Mouse (Mus musculus): ENCODE results near the gene Prkcd. TPM values are rescaled to one million over a fixed set of nuclear protein-coding genes. Genes with fewer than 3 reads are reported as not detected.

Prkcd gene
- polyA plus RNA-seq, 1 experiment from 2014 or later = 20.8 TPM

DNA sequence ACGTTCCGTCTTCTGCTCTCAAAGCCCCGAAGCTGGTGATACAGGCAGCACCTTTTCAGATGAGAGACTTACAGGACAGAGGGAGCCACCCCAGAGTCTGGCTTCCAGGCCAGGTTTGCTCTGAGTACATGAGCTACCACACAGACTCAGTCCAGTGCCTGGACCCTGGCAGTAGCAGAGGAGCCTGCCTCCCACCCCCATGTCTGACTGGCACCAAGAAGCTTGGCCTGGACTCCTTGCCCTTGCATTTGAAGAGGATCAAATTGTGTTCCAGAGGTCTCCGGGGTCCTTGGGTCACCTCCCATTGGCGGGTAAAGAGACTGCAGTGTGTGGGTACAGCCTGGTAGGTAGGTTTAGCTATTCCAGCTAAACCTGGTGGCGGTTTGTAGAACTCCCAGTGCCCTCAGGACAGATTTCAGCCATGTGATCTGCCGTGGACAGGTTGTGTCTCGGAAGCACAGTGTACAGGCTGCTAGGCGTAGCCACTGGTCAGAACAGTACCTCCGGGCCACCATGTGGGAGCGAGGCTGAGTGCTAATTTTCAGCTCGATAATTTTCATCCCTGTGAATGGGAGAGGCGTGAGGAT lies 65.1 kb downstream of the Prkcd start:
- no peak for DNase-seq (ENCODE audit: low spot score)
- Histone ChIP-seq H3K27ac (replicated peaks) (no peak overlapping the region), H3K27me3 (ENCODE audit: low read depth, poor library complexity, severe bottlenecking) (no peaks in the 10 kb centered on the region), H3K4me3 (no peak overlapping the region), H3K4me1 (no peaks in the 10 kb centered on the region), H3K36me3 (peaks cover 98% of the 10 kb centered on the region), H3K9me3 (replicated peaks) (no peaks in the 10 kb centered on the region)
- 96% methylated on average over 13 of the region's 13 CpGs for WGBS

- Histone ChIP-seq H3K27me3 (ENCODE audit: low read depth, poor library complexity, severe bottlenecking) (no peaks in the 10 kb centered on the region), H3K4me1 (no peaks in the 10 kb centered on the region), H3K4me3 (no peak overlapping the region), H3K9me3 (replicated peaks) (no peaks in the 10 kb centered on the region), H3K27ac (replicated peaks) (no peak overlapping the region), H3K36me3 (peaks cover 98% of the 10 kb centered on the region)
- DNase-seq (ENCODE audit: low spot score) = no peak
- WGBS = 92% methylated on average over 17 of the region's 17 CpGs
Measured at GRCm38 (mm10) chr14:30559321-30559850, 66.6 kb downstream of the Prkcd start.

- peaks cover 97% of the 10 kb centered on the region for H3K36me3 ChIP-seq
- no peaks in the 10 kb centered on the region for H3K27me3 ChIP-seq (ENCODE audit: low read depth, poor library complexity, severe bottlenecking)
- H3K9me3 ChIP-seq (replicated peaks) = no peaks in the 10 kb centered on the region
Measured at GRCm38 (mm10) chr14:30557730-30558129, 68.3 kb downstream of the Prkcd start.

DNA sequence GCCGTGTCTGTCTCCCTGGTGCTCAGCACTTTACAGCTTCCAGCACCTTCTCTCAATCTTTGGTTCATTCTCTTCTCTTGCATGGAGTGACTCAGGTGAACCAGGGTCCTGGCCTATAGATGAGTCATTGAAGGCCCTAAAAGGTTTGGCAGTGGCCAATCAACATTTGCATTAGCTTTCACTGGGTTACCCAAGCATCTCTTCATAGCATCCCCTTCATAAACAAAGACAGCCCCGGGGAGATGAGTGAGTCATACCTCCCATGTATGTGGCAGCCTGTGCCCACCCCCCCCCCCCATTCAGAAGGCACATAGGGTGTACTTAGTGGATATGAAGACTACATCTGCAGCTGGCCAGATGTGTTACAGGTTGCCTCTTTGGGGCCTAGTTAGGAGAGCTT lies 69.4 kb downstream of the Prkcd start:
- WGBS = 90% methylated on average over 2 of the region's 2 CpGs
- Histone ChIP-seq H3K27ac (replicated peaks) (no peak overlapping the region), H3K4me3 (no peak overlapping the region), H3K9me3 (replicated peaks) (no peaks in the 10 kb centered on the region), H3K4me1 (peaks cover under 1% of the 10 kb centered on the region), H3K27me3 (ENCODE audit: low read depth, poor library complexity, severe bottlenecking) (no peaks in the 10 kb centered on the region), H3K36me3 (peaks cover 94% of the 10 kb centered on the region)
- no peak for DNase-seq (ENCODE audit: low spot score)

More at GRCm38 (mm10) chr14:30557730-30558129, 68.3 kb downstream of the Prkcd start:
- Histone ChIP-seq H3K27ac (replicated peaks) (no peak overlapping the region), H3K4me3 (no peak overlapping the region), H3K4me1 (no peaks in the 10 kb centered on the region)
- WGBS = 85% methylated on average over 9 of the region's 9 CpGs
- no peak for DNase-seq (ENCODE audit: low spot score)

DNA sequence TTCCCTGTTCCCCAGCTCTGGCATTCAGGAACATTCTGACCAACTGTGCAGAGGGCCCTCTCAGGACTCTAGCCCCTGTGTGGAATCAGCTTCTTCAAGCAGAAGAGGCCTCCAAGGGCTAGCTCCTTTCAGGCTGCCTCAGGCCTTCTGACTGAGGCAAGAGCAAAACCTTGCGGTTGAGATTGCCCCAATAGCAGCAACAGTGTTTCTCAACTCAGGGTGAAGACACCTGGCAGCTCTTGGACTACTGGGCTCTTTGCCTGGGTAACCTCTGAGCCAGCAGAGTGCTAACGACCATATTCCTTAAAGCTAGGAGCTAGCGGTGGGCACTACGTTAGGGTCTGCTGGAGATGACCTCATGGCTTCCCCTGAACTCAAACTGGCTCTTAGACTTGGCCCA lies 72.8 kb downstream of the Prkcd start:
- H3K27ac ChIP-seq (replicated peaks) = no peak overlapping the region
- H3K9me3 ChIP-seq (replicated peaks) = no peaks in the 10 kb centered on the region
- 94% methylated on average over 4 of the region's 4 CpGs for WGBS
- H3K27me3 ChIP-seq (ENCODE audit: low read depth, poor library complexity, severe bottlenecking) = no peaks in the 10 kb centered on the region
- H3K4me3 ChIP-seq = no peak overlapping the region
- H3K4me1 ChIP-seq = peaks cover 36% of the 10 kb centered on the region
- H3K36me3 ChIP-seq = peaks cover 64% of the 10 kb centered on the region
- no peak for DNase-seq (ENCODE audit: low spot score)

DNA sequence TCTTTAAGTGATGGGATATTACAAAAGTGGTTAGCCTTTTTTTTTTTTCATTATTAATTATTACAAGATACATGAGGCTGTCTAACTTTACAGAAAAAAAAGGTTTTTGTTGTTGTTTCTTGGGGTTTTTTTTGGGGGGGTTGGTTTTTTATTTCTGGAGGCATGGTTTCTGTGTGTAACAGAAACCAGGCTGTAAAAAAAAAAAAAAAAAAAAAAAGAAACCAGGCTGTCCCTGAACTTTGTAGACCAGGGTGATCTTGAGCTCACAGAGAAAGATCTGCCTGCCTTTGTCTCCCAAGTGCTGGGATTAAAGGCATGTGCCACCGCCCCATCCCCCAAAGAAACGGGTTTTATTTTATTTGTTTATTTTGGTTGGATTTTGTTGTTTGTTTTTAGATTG lies 74.0 kb downstream of the Prkcd start:
- Histone ChIP-seq H3K36me3 (peaks cover 52% of the 10 kb centered on the region), H3K4me1 (peaks cover 41% of the 10 kb centered on the region), H3K4me3 (no peak overlapping the region; the same call in 1 of the 2 replicates), H3K9me3 (replicated peaks) (no peaks in the 10 kb centered on the region), H3K27ac (replicated peaks) (no peak overlapping the region), H3K27me3 (ENCODE audit: low read depth, poor library complexity, severe bottlenecking) (no peaks in the 10 kb centered on the region)
- WGBS = 91% methylated on average over 2 of the region's 2 CpGs
- no peak for DNase-seq (ENCODE audit: low spot score)

DNA sequence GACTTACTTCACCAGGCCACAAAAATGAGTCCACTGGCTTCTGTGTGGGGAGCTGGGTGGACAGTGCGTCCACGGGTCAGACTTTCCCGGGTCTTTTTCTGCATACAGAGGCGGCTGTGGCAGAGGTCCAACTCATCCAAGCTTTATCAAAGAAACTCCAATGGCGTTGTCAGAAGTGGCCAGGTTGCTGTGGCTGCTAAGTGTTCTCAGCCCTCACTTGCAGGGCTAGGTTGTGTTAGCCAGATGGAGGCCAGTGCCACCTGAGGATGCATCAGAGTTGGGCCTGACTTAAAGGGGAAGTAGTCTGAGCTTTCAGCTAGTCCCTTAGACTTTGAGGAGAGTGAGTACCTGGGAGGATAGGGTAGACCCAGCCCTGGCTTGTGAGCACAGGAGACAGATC lies 74.5 kb downstream of the Prkcd start:
- H3K4me3 ChIP-seq = peak overlapping the region; percentile 81
- DNase-seq (ENCODE audit: low spot score) = no peak
- no peaks in the 10 kb centered on the region for H3K27me3 ChIP-seq (ENCODE audit: low read depth, poor library complexity, severe bottlenecking)
- H3K27ac ChIP-seq (replicated peaks) = no peak overlapping the region
- H3K4me1 ChIP-seq = peaks cover 41% of the 10 kb centered on the region
- WGBS = 82% methylated on average over 5 of the region's 5 CpGs
- H3K9me3 ChIP-seq (replicated peaks) = no peaks in the 10 kb centered on the region
- H3K36me3 ChIP-seq = peaks cover 48% of the 10 kb centered on the region

GRCm38 (mm10) chr14:30550232-30551070 lies 75.6 kb downstream of the Prkcd start:
- 51% methylated on average over 8 of the region's 8 CpGs for WGBS
- peaks cover 41% of the 10 kb centered on the region for H3K4me1 ChIP-seq
- H3K27ac ChIP-seq (replicated peaks) = peak overlapping the region; percentile 97
- no peaks in the 10 kb centered on the region for H3K9me3 ChIP-seq (replicated peaks)
- peak overlapping the region; percentile 81 for H3K4me3 ChIP-seq
- no peaks in the 10 kb centered on the region for H3K27me3 ChIP-seq (ENCODE audit: low read depth, poor library complexity, severe bottlenecking)
- H3K36me3 ChIP-seq = peaks cover 37% of the 10 kb centered on the region
- DNase-seq (ENCODE audit: low spot score) = no peak

- Histone ChIP-seq H3K27ac (replicated peaks) (peak overlapping the region; percentile 97), H3K4me1 (peaks cover 41% of the 10 kb centered on the region)
Measured at GRCm38 (mm10) chr14:30549777-30550149, 76.2 kb downstream of the Prkcd start.

DNA sequence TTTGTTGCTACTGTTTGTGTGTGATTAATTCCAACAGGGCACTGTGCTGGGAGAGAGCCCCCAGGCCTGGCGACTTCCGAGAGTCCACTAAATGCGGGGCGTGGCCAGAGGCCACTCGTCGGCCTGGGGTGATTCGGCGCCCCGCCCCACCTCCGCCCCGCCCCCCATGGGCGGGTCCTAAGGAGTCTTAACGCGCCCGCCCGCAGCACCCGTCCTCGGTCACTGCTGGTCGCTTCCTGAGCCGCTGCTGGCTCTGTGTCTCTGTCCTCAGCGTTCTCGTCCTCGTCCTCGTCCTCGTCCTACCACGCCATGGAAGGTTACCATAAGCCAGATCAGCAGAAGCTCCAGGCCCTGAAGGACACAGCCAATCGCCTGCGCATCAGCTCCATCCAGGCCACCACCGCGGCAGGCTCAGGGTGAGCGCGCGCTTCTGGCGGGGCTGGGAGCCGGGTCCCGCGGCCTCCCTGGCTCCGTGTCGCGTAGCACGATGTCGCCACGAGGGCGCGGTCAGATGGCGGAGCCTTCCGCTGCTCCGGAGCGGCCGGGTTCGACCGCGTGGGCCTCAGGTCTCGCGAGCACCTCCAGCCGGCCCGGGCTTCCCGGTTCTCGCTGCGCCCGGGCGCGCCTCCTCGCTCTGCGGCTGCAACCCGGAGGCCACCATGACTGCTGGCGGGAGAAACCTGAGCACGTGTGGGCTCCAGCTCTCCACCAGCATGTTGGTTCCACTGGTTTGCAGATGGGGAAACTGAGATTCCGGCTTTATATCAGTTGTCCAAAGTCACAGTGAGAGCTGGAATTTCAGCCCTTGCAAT lies 76.8 kb downstream of the Prkcd start:
- Histone ChIP-seq H3K27me3 (ENCODE audit: low read depth, poor library complexity, severe bottlenecking) (no peaks in the 10 kb centered on the region), H3K4me3 (peak overlapping the region; percentile 81), H3K27ac (replicated peaks) (peak overlapping the region; percentile 97), H3K36me3 (peaks cover 24% of the 10 kb centered on the region), H3K4me1 (peaks cover 41% of the 10 kb centered on the region), H3K9me3 (replicated peaks) (no peaks in the 10 kb centered on the region)
- under 1% methylated on average over 69 of the region's 69 CpGs for WGBS
- DNase-seq (ENCODE audit: low spot score) = peak; percentile 95

More at GRCm38 (mm10) chr14:30549777-30550149, 76.2 kb downstream of the Prkcd start:
- 1% methylated on average over 10 of the region's 10 CpGs for WGBS
- peaks cover 30% of the 10 kb centered on the region for H3K36me3 ChIP-seq
- no peaks in the 10 kb centered on the region for H3K9me3 ChIP-seq (replicated peaks)
- H3K4me3 ChIP-seq = peak overlapping the region; percentile 81
- H3K27me3 ChIP-seq (ENCODE audit: low read depth, poor library complexity, severe bottlenecking) = no peaks in the 10 kb centered on the region
- peak; percentile 45 for DNase-seq (ENCODE audit: low spot score)

- Histone ChIP-seq H3K4me3 (peak within 1 kb of the TSS; percentile 81), H3K9me3 (replicated peaks) (no peaks in the 10 kb centered on the region), H3K27ac (replicated peaks) (peak within 1 kb of the TSS; percentile 97), H3K4me1 (peaks cover 41% of the 10 kb centered on the region), H3K27me3 (ENCODE audit: low read depth, poor library complexity, severe bottlenecking) (no peaks in the 10 kb centered on the region), H3K36me3 (peaks cover 15% of the 10 kb centered on the region)
- DNase-seq (ENCODE audit: low spot score) = no peak
- WGBS = 23% methylated on average over 8 of the region's 8 CpGs
Measured at GRCm38 (mm10) chr14:30548131-30548720, 77.8 kb downstream of the Prkcd start, which contains the start of gene Tkt. Gene Tkt (plus strand): TSS chr14:30548359.

All from midbrain, embryonic 10.5 days (tissue).